18 mouse cellular contexts compared by ENCODE assay signal in genomic region chr12:71886941-71887340, GRCm38 (mm10). TPM values are rescaled to one million over a fixed set of nuclear protein-coding genes. Genes with fewer than 3 reads are reported as not detected.
DNase-seq lines count a peak whose midpoint lies in the region; ATAC-seq and TF ChIP-seq lines count a peak whose summit lies in the region.
"Had no signal": no experiment of that assay in that cellular context is flagged by ENCODE, and none has a peak within 500 bp of the region (broad histone marks: within the 10 kb centered on the region; RNA-seq: fewer than 3 reads in every experiment).

No protein-coding gene starts in this region.

- no peak overlapping the region for H3K4me3 ChIP-seq in heart, embryonic 13.5 days
- H3K4me3 ChIP-seq in CH12.LX (replicated peaks in 1 of 3; ENCODE audit: low read depth in 2 of 3, low read length in 2 of 3, poor library complexity in 1 of 3): no peak overlapping the region
- H3K4me3 ChIP-seq in heart, embryonic 15.5 days: no peak overlapping the region
- H3K4me3 ChIP-seq: embryonic facial prominence, embryonic 12.5 days; limb, embryonic 15.5 days; midbrain, embryonic 10.5 days; neural tube, embryonic 15.5 days had no signal

- no peaks in the 10 kb centered on the region for H3K9me3 ChIP-seq in heart, embryonic 13.5 days
- H3K9me3 ChIP-seq in CH12.LX (replicated peaks; ENCODE audit: low read length): no peaks in the 10 kb centered on the region
- H3K9me3 ChIP-seq in heart, embryonic 15.5 days (replicated peaks): no peaks in the 10 kb centered on the region
- H3K9me3 ChIP-seq: embryonic facial prominence, embryonic 12.5 days; limb, embryonic 15.5 days; midbrain, embryonic 10.5 days; neural tube, embryonic 15.5 days had no signal

- no peaks in the 10 kb centered on the region for H3K79me2 ChIP-seq in CH12.LX (replicated peaks; ENCODE audit: control insufficient read depth, extremely low read depth, insufficient read depth, poor library complexity, severe bottlenecking)

- 39% methylated on average over 2 of the region's 2 CpGs for WGBS in heart, embryonic 13.5 days
- 36% methylated on average over 2 of the region's 2 CpGs for WGBS in heart, embryonic 15.5 days

- in situ Hi-C loops in CH12.LX (cut with MboI; ENCODE audit: low pct_ligation_motif_present, low pct_unique_long_range_greater_than_20kb, low sequenced_read_pairs): no loop called here

- TF ChIP-seq EP300 in CH12.LX (IDR thresholded peaks at IDR 0.05; ENCODE audit: low read length): no peak

- intact Hi-C loops in heart, postnatal 36 days (cut with DNase I): loop anchor here (1.0 to 5.0 kb wide), 2 partner anchors 56 to 90 kb away; partner anchors contain the start of gene Daam1

- H3K9ac ChIP-seq in heart, embryonic 13.5 days: peak overlapping the region; percentile 47; the same call in 1 of the 2 replicates
- H3K9ac ChIP-seq in CH12.LX (ENCODE audit: insufficient read depth, low read depth): no peak overlapping the region
- no peak overlapping the region for H3K9ac ChIP-seq in heart, embryonic 15.5 days
- H3K9ac ChIP-seq: embryonic facial prominence, embryonic 12.5 days; limb, embryonic 15.5 days; neural tube, embryonic 15.5 days had no signal

- no peak for TF ChIP-seq RAD21 in CH12.LX (IDR thresholded peaks at IDR 0.05; ENCODE audit: low read depth, low read length)

- H3K27ac ChIP-seq in heart, embryonic 13.5 days (replicated peaks): peak overlapping the region; percentile 95
- no peak overlapping the region for H3K27ac ChIP-seq in CH12.LX (ENCODE audit: insufficient read depth, low read depth)
- peak overlapping the region; percentile 91 for H3K27ac ChIP-seq in heart, embryonic 15.5 days
- H3K27ac ChIP-seq: embryonic facial prominence, embryonic 12.5 days; limb, embryonic 15.5 days; midbrain, embryonic 10.5 days; neural tube, embryonic 15.5 days had no signal

- TF ChIP-seq CTCF in CH12.LX (conservative IDR thresholded peaks at IDR 0.05 in 1 of 2, IDR thresholded peaks at IDR 0.05 in 1 of 2; ENCODE audit: low read depth in 2 of 2, low read length in 2 of 2): no peak

- H3K4me2 ChIP-seq in heart, embryonic 13.5 days: 0 out of 2 replicates have a peak overlapping the region, but pooled peaks have one; percentile 57
- H3K4me2 ChIP-seq in CH12.LX (ENCODE audit: insufficient read depth, low read depth, poor library complexity, severe bottlenecking): no peak overlapping the region
- no peak overlapping the region for H3K4me2 ChIP-seq in heart, embryonic 15.5 days
- H3K4me2 ChIP-seq: embryonic facial prominence, embryonic 12.5 days; limb, embryonic 15.5 days; neural tube, embryonic 15.5 days had no signal

- ATAC-seq in heart, embryonic 13.5 days (ENCODE audit: extremely low read depth, insufficient number of reproducible peaks, low FRiP score, low TSS enrichment): no peak
- ATAC-seq in heart, embryonic 15.5 days (replicated peaks; ENCODE audit: insufficient number of reproducible peaks, insufficient read depth, low FRiP score, low read depth): no peak
- no peak for ATAC-seq in monocyte, adult 5-6 weeks (replicated peaks; ENCODE audit: insufficient number of reproducible peaks, low FRiP score, low TSS enrichment, poor library complexity, severe bottlenecking)
- ATAC-seq: inflammation-experienced regulatory T-cells, adult 6 months had no signal

- H3K36me3 ChIP-seq in heart, embryonic 13.5 days: no peaks in the 10 kb centered on the region
- peaks cover 0 to 61% of the 10 kb centered on the region in 2 experiments for H3K36me3 ChIP-seq in CH12.LX (replicated peaks in 1 of 2; ENCODE audit: control insufficient read depth in 1 of 2, insufficient read depth in 1 of 2, low read length in 1 of 2)
- no peaks in the 10 kb centered on the region for H3K36me3 ChIP-seq in heart, embryonic 15.5 days
- H3K36me3 ChIP-seq: embryonic facial prominence, embryonic 12.5 days; limb, embryonic 15.5 days; midbrain, embryonic 10.5 days; neural tube, embryonic 15.5 days had no signal

- H3K27me3 ChIP-seq in heart, embryonic 13.5 days (replicated peaks): no peaks in the 10 kb centered on the region
- H3K27me3 ChIP-seq in CH12.LX (replicated peaks): no peaks in the 10 kb centered on the region
- H3K27me3 ChIP-seq in heart, embryonic 15.5 days: no peaks in the 10 kb centered on the region
- H3K27me3 ChIP-seq: embryonic facial prominence, embryonic 12.5 days; limb, embryonic 15.5 days; neural tube, embryonic 15.5 days had no signal

- DNase-seq in heart, postnatal 36 days: no peak
- DNase-seq in 3T3-L1 (ENCODE audit: low read depth, low spot score): peak; percentile 92
- peak; percentile 44 for DNase-seq in CH12.LX (ENCODE audit: extremely low read depth)
- DNase-seq in cerebellum, adult 8-10 months: no peak
- DNase-seq in ovary, postnatal 10 days (ENCODE audit: low spot score): no peak
- DNase-seq: cerebellum, postnatal 36 days; kidney, postnatal 10 days; lung, postnatal 10 days; spleen, adult 18-20 months; thymus, postnatal 36 days had no signal

- TF ChIP-seq POLR2A in CH12.LX (IDR thresholded peaks at IDR 0.05; ENCODE audit: low read depth, low read length): no peak

- dilution Hi-C loops in CH12.LX (cut with MboI; ENCODE audit: extremely low pct_ligation_motif_present, extremely low pct_unique_long_range_greater_than_20kb, low sequenced_read_pairs): no loop called here

- H3K4me1 ChIP-seq in heart, embryonic 13.5 days: peaks cover 99% of the 10 kb centered on the region
- peaks cover 17 to 95% of the 10 kb centered on the region in 2 experiments for H3K4me1 ChIP-seq in CH12.LX (ENCODE audit: control insufficient read depth in 1 of 2, insufficient read depth in 2 of 2)
- peaks cover 84% of the 10 kb centered on the region for H3K4me1 ChIP-seq in heart, embryonic 15.5 days (replicated peaks)

TF ChIP-seq in CH12.LX, 34 proteins besides CTCF, POLR2A, EP300 and RAD21:
- TF ChIP-seq KAT2A (IDR thresholded peaks at IDR 0.05; ENCODE audit: insufficient replicate concordance, low read length): no peak
- no peak for TF ChIP-seq CHD1 (IDR thresholded peaks at IDR 0.05; ENCODE audit: low read depth, low read length)
- TF ChIP-seq ZMIZ1 (IDR thresholded peaks at IDR 0.05; ENCODE audit: low read depth, low read length): no peak
- no peak for TF ChIP-seq ELF1 (IDR thresholded peaks at IDR 0.05; ENCODE audit: low read depth, low read length)
- TF ChIP-seq SMC3 (IDR thresholded peaks at IDR 0.05; ENCODE audit: low read depth, low read length): no peak
- no peak for TF ChIP-seq SIN3A (IDR thresholded peaks at IDR 0.05; ENCODE audit: low read length)
- no peak for TF ChIP-seq MXI1 (IDR thresholded peaks at IDR 0.05; ENCODE audit: low read depth, low read length)
- TF ChIP-seq POLR2AphosphoS2 (IDR thresholded peaks at IDR 0.05; ENCODE audit: low read depth, low read length): no peak
- no peak for TF ChIP-seq MAZ (IDR thresholded peaks at IDR 0.05; ENCODE audit: low read depth, low read length)
- no peak for TF ChIP-seq CHD2 (IDR thresholded peaks at IDR 0.05; ENCODE audit: low read length)
- TF ChIP-seq UBTF (IDR thresholded peaks at IDR 0.05; ENCODE audit: low read depth, low read length): no peak
- TF ChIP-seq USF2 (conservative IDR thresholded peaks at IDR 0.05; ENCODE audit: low read depth, low read length): no peak
- no peak for TF ChIP-seq ETS1 (conservative IDR thresholded peaks at IDR 0.05; ENCODE audit: low read depth, low read length)
- TF ChIP-seq E2F4 (IDR thresholded peaks at IDR 0.05; ENCODE audit: insufficient replicate concordance, low read depth, low read length): no peak
- TF ChIP-seq ZNF384 (IDR thresholded peaks at IDR 0.05; ENCODE audit: low read depth, low read length): no peak
- no peak for TF ChIP-seq ZC3H11A (IDR thresholded peaks at IDR 0.05; ENCODE audit: low read depth, low read length)

RNA-seq across cellular contexts. Expression of gene Daam1, which starts 56.1 kb away (rescaled TPM):
- polyA plus RNA-seq in heart, embryonic 13.5 days (2015; fragmentation: Nextera tagmentation; extraction: Ambion mirVana): 18.5 and 18.6 TPM in 2 replicates
- total RNA-seq in heart, postnatal 36 days (2021): 10 to 100 TPM; 68.1 to 82.1 TPM
- total RNA-seq in CH12.LX (2012; rRNA removed): 7.6 and 10.7 TPM in 2 replicates
- 23.6 and 26.5 TPM in 2 replicates for total RNA-seq in CH12.LX (2014; rRNA removed)
- 23.2 and 27.9 TPM in 2 replicates for polyA plus RNA-seq in CH12.LX (2012; ENCODE audit: insufficient read length, low read depth)
- polyA plus RNA-seq in heart, embryonic 15.5 days (2015; fragmentation: Nextera tagmentation; extraction: Ambion mirVana): 20.9 and 21.4 TPM in 2 replicates
- total RNA-seq in monocyte, adult 5-6 weeks (2017): 8.3 to 15.2 TPM (median 13.8 TPM) in 3 replicates

Comparison
In these comparisons a context has a peak if more than half of its experiments do, and no peak if none do; other contexts are left out.
1. DNase-seq: peak in 3T3-L1 (single experiment) and CH12.LX (single experiment); none in heart, postnatal 36 days (0 of 2), cerebellum, adult 8-10 months (single experiment) and ovary, postnatal 10 days (single experiment).